Mouse (Mus musculus): ENCODE measurements around the gene Def6. TPM values are rescaled to one million over a fixed set of nuclear protein-coding genes. Genes with fewer than 3 reads are reported as not detected.
"Not testable (repeated sequence)": the region's sequence is repeated elsewhere in the genome, so short reads cannot be mapped to it uniquely, and the experiment has no call there.

The Def6 gene
- total RNA-seq, 1 experiment: 17.6 TPM

- no peak for TF ChIP-seq CHD2 (IDR thresholded peaks at IDR 0.05; ENCODE audit: low read depth, low read length)
- TF ChIP-seq MAFK (IDR thresholded peaks at IDR 0.05; ENCODE audit: insufficient read depth, low read depth, low read length): no peak
- TF ChIP-seq ZNF384 (IDR thresholded peaks at IDR 0.05; ENCODE audit: low read depth, low read length): no peak
- no peak for TF ChIP-seq ZC3H11A (IDR thresholded peaks at IDR 0.05; ENCODE audit: borderline replicate concordance, low read depth, low read length)
- no peak for TF ChIP-seq HCFC1 (IDR thresholded peaks at IDR 0.05; ENCODE audit: borderline replicate concordance, insufficient read depth, low read length)
- Histone ChIP-seq H3K9me3 (ENCODE audit: control insufficient read depth, insufficient read depth, low read depth, low read length) (no peaks in the 10 kb centered on the region), H3K4me3 (ENCODE audit: insufficient read depth in 1 of 2, low read depth in 1 of 2, low read length in 2 of 2, poor library complexity in 1 of 2, severe bottlenecking in 1 of 2) (no peak overlapping the region), H3K4me1 (ENCODE audit: control insufficient read depth in 2 of 2, insufficient read depth in 2 of 2, low read length in 2 of 2, poor library complexity in 1 of 2) (peaks cover 0 to 25% of the 10 kb centered on the region in 2 experiments; a peak in 3 of 4 replicates), H3K27ac (ENCODE audit: insufficient read depth, low read depth, low read length, poor library complexity, severe bottlenecking) (peak overlapping the region; percentile 93), H3K36me3 (ENCODE audit: control insufficient read depth, insufficient read depth, low read length, poor library complexity, severe bottlenecking) (peaks cover 6% of the 10 kb centered on the region; the same call in 1 of the 2 replicates), H3K9ac (ENCODE audit: insufficient read depth, low read depth, low read length, poor library complexity, severe bottlenecking) (no peak overlapping the region)
- no peak for DNase-seq (ENCODE audit: low read depth, low spot score)
- in situ Hi-C loops (cut with MboI; ENCODE audit: low sequenced_read_pairs in 2 of 2, unreplicated experiment in 2 of 2): no loop called here
Observed at GRCm38 (mm10) chr17:28216791-28217190, 9.2 kb downstream of the Def6 start.

- TF ChIP-seq ZNF384 (IDR thresholded peaks at IDR 0.05; ENCODE audit: low read depth, low read length): peak; percentile 87; the same call in 1 of the 2 replicates
- no peak for TF ChIP-seq ZC3H11A (IDR thresholded peaks at IDR 0.05; ENCODE audit: borderline replicate concordance, low read depth, low read length)
- TF ChIP-seq CHD2 (IDR thresholded peaks at IDR 0.05; ENCODE audit: low read depth, low read length): peak; percentile 38; the same call in 1 of the 2 replicates
- TF ChIP-seq MAFK (IDR thresholded peaks at IDR 0.05; ENCODE audit: insufficient read depth, low read depth, low read length): no peak
- no peak for TF ChIP-seq HCFC1 (IDR thresholded peaks at IDR 0.05; ENCODE audit: borderline replicate concordance, insufficient read depth, low read length)
Observed at GRCm38 (mm10) chr17:28217721-28218649, 10.4 kb downstream of the Def6 start.

DNA sequence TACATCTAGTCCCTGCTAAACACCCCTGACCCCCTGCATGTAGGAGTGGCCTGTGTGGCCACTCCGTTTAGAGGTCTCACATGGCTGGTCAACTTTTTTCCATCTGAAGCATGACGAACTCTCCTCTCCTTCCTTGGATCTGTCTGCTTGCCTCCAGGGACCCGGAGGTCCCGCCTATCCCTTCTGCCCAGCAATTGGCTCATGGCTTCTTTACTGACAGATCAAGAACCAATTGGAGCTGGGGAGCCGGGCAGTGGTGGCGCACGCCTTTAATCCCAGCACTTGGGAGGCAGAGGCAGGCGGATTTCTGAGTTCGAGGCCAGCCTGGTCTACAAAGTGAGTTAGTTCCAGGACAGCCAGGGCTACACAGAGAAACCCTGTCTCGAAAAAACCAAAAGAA, 14.9 kb downstream of the Def6 start:
- peak overlapping the region in 1 of 2 experiments; percentile 31; a peak in 2 of 4 replicates for H3K4me3 ChIP-seq (ENCODE audit: insufficient read depth in 1 of 2, low read depth in 1 of 2, low read length in 2 of 2, poor library complexity in 1 of 2, severe bottlenecking in 1 of 2)

More at GRCm38 (mm10) chr17:28217721-28218649, 10.4 kb downstream of the Def6 start:
- Histone ChIP-seq H3K4me1 (ENCODE audit: control insufficient read depth in 2 of 2, insufficient read depth in 2 of 2, low read length in 2 of 2, poor library complexity in 1 of 2) (peaks cover 0 to 17% of the 10 kb centered on the region in 2 experiments; a peak in 3 of 4 replicates), H3K4me3 (ENCODE audit: insufficient read depth in 1 of 2, low read depth in 1 of 2, low read length in 2 of 2, poor library complexity in 1 of 2, severe bottlenecking in 1 of 2) (peak overlapping the region in 1 of 2 experiments; percentile 0; a peak in 2 of 4 replicates), H3K9ac (ENCODE audit: insufficient read depth, low read depth, low read length, poor library complexity, severe bottlenecking) (peak overlapping the region; percentile 60; the same call in 1 of the 2 replicates), H3K36me3 (ENCODE audit: control insufficient read depth, insufficient read depth, low read length, poor library complexity, severe bottlenecking) (peaks cover 6% of the 10 kb centered on the region; the same call in 1 of the 2 replicates), H3K27ac (ENCODE audit: insufficient read depth, low read depth, low read length, poor library complexity, severe bottlenecking) (peak overlapping the region; percentile 93), H3K9me3 (ENCODE audit: control insufficient read depth, insufficient read depth, low read depth, low read length) (no peaks in the 10 kb centered on the region)
- DNase-seq (ENCODE audit: low read depth, low spot score): no peak
- in situ Hi-C loops (cut with MboI; ENCODE audit: low sequenced_read_pairs in 2 of 2, unreplicated experiment in 2 of 2): no loop called here

GRCm38 (mm10) chr17:28223561-28224391, 16.2 kb downstream of the Def6 start:
- Histone ChIP-seq H3K36me3 (ENCODE audit: control insufficient read depth, insufficient read depth, low read length, poor library complexity, severe bottlenecking) (peaks cover 18% of the 10 kb centered on the region), H3K9ac (ENCODE audit: insufficient read depth, low read depth, low read length, poor library complexity, severe bottlenecking) (peak overlapping the region; percentile 63; the same call in 1 of the 2 replicates), H3K4me1 (ENCODE audit: control insufficient read depth in 2 of 2, insufficient read depth in 2 of 2, low read length in 2 of 2, poor library complexity in 1 of 2) (peaks cover 2 to 13% of the 10 kb centered on the region in 2 experiments; a peak in 3 of 4 replicates), H3K27ac (ENCODE audit: insufficient read depth, low read depth, low read length, poor library complexity, severe bottlenecking) (no peak overlapping the region), H3K9me3 (ENCODE audit: control insufficient read depth, insufficient read depth, low read depth, low read length) (no peaks in the 10 kb centered on the region), H3K4me3 (ENCODE audit: insufficient read depth in 1 of 2, low read depth in 1 of 2, low read length in 2 of 2, poor library complexity in 1 of 2, severe bottlenecking in 1 of 2) (peak overlapping the region; percentile 70 to 73)
- in situ Hi-C loops (cut with MboI; ENCODE audit: low sequenced_read_pairs in 2 of 2, unreplicated experiment in 2 of 2): no loop called here
- peak; percentile 100 for DNase-seq (ENCODE audit: low read depth, low spot score)
- TF ChIP-seq ZNF384 (IDR thresholded peaks at IDR 0.05; ENCODE audit: low read depth, low read length) (no peak), CHD2 (IDR thresholded peaks at IDR 0.05; ENCODE audit: low read depth, low read length) (no peak)

More for the DNA sequence above, 14.9 kb downstream of the Def6 start:
- H3K36me3 ChIP-seq (ENCODE audit: control insufficient read depth, insufficient read depth, low read length, poor library complexity, severe bottlenecking); H3K9me3 ChIP-seq (ENCODE audit: control insufficient read depth, insufficient read depth, low read depth, low read length); H3K27ac ChIP-seq (ENCODE audit: insufficient read depth, low read depth, low read length, poor library complexity, severe bottlenecking); in situ Hi-C loops (cut with MboI; ENCODE audit: low sequenced_read_pairs in 2 of 2, unreplicated experiment in 2 of 2); DNase-seq (ENCODE audit: low read depth, low spot score): not testable (repeated sequence)
- peak; percentile 67 for TF ChIP-seq CHD2 (IDR thresholded peaks at IDR 0.05; ENCODE audit: low read depth, low read length)
- Histone ChIP-seq H3K4me1 (ENCODE audit: control insufficient read depth in 2 of 2, insufficient read depth in 2 of 2, low read length in 2 of 2, poor library complexity in 1 of 2) (peaks cover 2 to 14% of the 10 kb centered on the region in 2 experiments; a peak in 3 of 4 replicates), H3K9ac (ENCODE audit: insufficient read depth, low read depth, low read length, poor library complexity, severe bottlenecking) (peak overlapping the region; percentile 26; the same call in 1 of the 2 replicates)

Measured in ES-E14 (cell line).